Mouse (Mus musculus): ENCODE results near the gene Edem3. TPM values are rescaled to one million over a fixed set of nuclear protein-coding genes. Genes with fewer than 3 reads are reported as not detected.

Edem3 gene
- polyA plus RNA-seq, 1 experiment: 5.7 TPM

GRCm38 (mm10) chr1:151766976-151767654, 11.9 kb downstream of the Edem3 start:
- WGBS: 96% methylated on average over 3 of the region's 3 CpGs
- no peak overlapping the region for H3K27ac ChIP-seq (ENCODE audit: control insufficient read depth, insufficient read depth, low read length)
- TF ChIP-seq CTCF (IDR thresholded peaks at IDR 0.05; ENCODE audit: borderline replicate concordance, control insufficient read depth, extremely low read depth, insufficient read depth, low read length, poor library complexity) (no peak), POLR2A (IDR thresholded peaks at IDR 0.05; ENCODE audit: control insufficient read depth, extremely low read depth, insufficient read depth, low read length, poor library complexity) (no peak)
- no peaks in the 10 kb centered on the region for H3K27me3 ChIP-seq (ENCODE audit: control insufficient read depth, insufficient read depth, low read length)
- H3K4me1 ChIP-seq (replicated peaks; ENCODE audit: control insufficient read depth, insufficient read depth, low read length): no peaks in the 10 kb centered on the region
- H3K4me3 ChIP-seq (ENCODE audit: control insufficient read depth, insufficient read depth, low read length): no peak overlapping the region
- H3K36me3 ChIP-seq (ENCODE audit: control insufficient read depth, insufficient read depth, low read length): no peaks in the 10 kb centered on the region
- peak; percentile 9 for DNase-seq

DNA sequence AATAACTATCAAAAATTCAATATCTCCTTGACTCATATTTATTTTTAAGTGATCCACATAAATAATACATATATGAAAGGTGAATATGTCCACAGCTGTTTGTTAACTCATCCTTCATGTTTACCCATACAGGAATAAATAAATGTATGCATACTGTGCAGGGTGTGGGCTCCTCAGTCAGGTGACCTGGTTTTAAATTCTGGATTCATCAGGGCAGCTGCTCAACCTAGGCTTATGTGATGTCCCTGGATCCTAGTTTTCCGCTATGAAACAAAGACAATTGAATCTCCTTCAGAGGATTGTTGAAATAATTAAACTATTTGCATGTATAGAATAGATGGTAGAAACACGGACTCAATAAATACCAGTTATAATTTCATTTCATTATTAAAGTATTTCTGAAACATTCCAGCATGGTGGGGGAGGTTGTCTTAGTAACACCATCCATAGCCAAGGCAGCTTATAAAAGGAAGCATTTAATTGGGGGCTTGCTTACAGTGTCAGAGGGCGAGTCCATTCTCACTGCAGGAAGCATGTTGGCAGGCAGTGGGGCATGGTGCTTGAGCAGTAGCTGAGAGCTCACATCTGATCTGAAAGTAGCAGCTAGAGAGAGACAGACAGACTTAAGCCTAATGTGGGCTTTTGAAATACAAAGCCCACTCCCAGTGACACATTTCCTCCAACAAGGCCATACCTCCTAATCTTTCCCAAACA, 14.2 kb downstream of the Edem3 start:
- no peak for DNase-seq
- no peaks in the 10 kb centered on the region for H3K36me3 ChIP-seq (ENCODE audit: control insufficient read depth, insufficient read depth, low read length)
- H3K27me3 ChIP-seq (ENCODE audit: control insufficient read depth, insufficient read depth, low read length): no peaks in the 10 kb centered on the region
- no peak overlapping the region for H3K27ac ChIP-seq (ENCODE audit: control insufficient read depth, insufficient read depth, low read length)
- 96% methylated on average over 3 of the region's 3 CpGs for WGBS
- H3K4me1 ChIP-seq (replicated peaks; ENCODE audit: control insufficient read depth, insufficient read depth, low read length): no peaks in the 10 kb centered on the region
- H3K4me3 ChIP-seq (ENCODE audit: control insufficient read depth, insufficient read depth, low read length): no peak overlapping the region
- TF ChIP-seq POLR2A (IDR thresholded peaks at IDR 0.05; ENCODE audit: control insufficient read depth, extremely low read depth, insufficient read depth, low read length, poor library complexity): no peak
- TF ChIP-seq CTCF (IDR thresholded peaks at IDR 0.05; ENCODE audit: borderline replicate concordance, control insufficient read depth, extremely low read depth, insufficient read depth, low read length, poor library complexity): no peak

- WGBS: 98% methylated on average over 2 of the region's 2 CpGs
- DNase-seq: no peak
- Histone ChIP-seq H3K27me3 (ENCODE audit: control insufficient read depth, insufficient read depth, low read length) (no peaks in the 10 kb centered on the region), H3K27ac (ENCODE audit: control insufficient read depth, insufficient read depth, low read length) (no peak overlapping the region), H3K4me1 (replicated peaks; ENCODE audit: control insufficient read depth, insufficient read depth, low read length) (no peaks in the 10 kb centered on the region), H3K4me3 (ENCODE audit: control insufficient read depth, insufficient read depth, low read length) (no peak overlapping the region), H3K36me3 (ENCODE audit: control insufficient read depth, insufficient read depth, low read length) (peaks cover 26% of the 10 kb centered on the region)
- TF ChIP-seq POLR2A (IDR thresholded peaks at IDR 0.05; ENCODE audit: control insufficient read depth, extremely low read depth, insufficient read depth, low read length, poor library complexity) (no peak), CTCF (IDR thresholded peaks at IDR 0.05; ENCODE audit: borderline replicate concordance, control insufficient read depth, extremely low read depth, insufficient read depth, low read length, poor library complexity) (no peak)
These were observed 22.4 kb downstream of the Edem3 start for GRCm38 (mm10) chr1:151777616-151778015.

DNA sequence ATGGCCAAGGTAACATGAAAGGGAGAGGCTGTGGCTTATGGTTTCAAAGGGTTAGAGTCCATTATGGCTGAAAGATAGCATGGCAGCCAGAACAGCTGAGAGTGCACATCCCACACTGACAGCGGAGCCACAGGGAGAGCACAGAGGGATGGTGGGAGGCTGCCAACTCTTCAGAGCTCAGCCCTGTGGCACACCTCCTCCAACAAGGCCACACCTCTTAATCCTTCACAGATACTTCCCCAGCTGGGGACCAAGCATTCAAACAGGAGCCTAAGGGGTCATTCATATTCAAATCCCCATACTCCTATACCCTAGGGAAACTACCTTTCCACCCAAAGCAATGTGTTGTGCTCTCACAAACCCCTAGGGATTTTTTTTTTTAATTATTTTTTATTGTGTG, 23.4 kb downstream of the Edem3 start:
- DNase-seq: no peak
- Histone ChIP-seq H3K27me3 (ENCODE audit: control insufficient read depth, insufficient read depth, low read length) (no peaks in the 10 kb centered on the region), H3K36me3 (ENCODE audit: control insufficient read depth, insufficient read depth, low read length) (peaks cover 26% of the 10 kb centered on the region), H3K27ac (ENCODE audit: control insufficient read depth, insufficient read depth, low read length) (no peak overlapping the region), H3K4me1 (replicated peaks; ENCODE audit: control insufficient read depth, insufficient read depth, low read length) (no peaks in the 10 kb centered on the region), H3K4me3 (ENCODE audit: control insufficient read depth, insufficient read depth, low read length) (no peak overlapping the region)
- 97% methylated on average over 1 of the region's 1 CpGs for WGBS
- TF ChIP-seq CTCF (IDR thresholded peaks at IDR 0.05; ENCODE audit: borderline replicate concordance, control insufficient read depth, extremely low read depth, insufficient read depth, low read length, poor library complexity): no peak
- TF ChIP-seq POLR2A (IDR thresholded peaks at IDR 0.05; ENCODE audit: control insufficient read depth, extremely low read depth, insufficient read depth, low read length, poor library complexity): no peak

- no peaks in the 10 kb centered on the region for H3K4me1 ChIP-seq (replicated peaks; ENCODE audit: control insufficient read depth, insufficient read depth, low read length)
- no peak for TF ChIP-seq POLR2A (IDR thresholded peaks at IDR 0.05; ENCODE audit: control insufficient read depth, extremely low read depth, insufficient read depth, low read length, poor library complexity)
- no peak for TF ChIP-seq CTCF (IDR thresholded peaks at IDR 0.05; ENCODE audit: borderline replicate concordance, control insufficient read depth, extremely low read depth, insufficient read depth, low read length, poor library complexity)
- no peaks in the 10 kb centered on the region for H3K27me3 ChIP-seq (ENCODE audit: control insufficient read depth, insufficient read depth, low read length)
- DNase-seq: no peak
- peaks cover 26% of the 10 kb centered on the region for H3K36me3 ChIP-seq (ENCODE audit: control insufficient read depth, insufficient read depth, low read length)
- H3K4me3 ChIP-seq (ENCODE audit: control insufficient read depth, insufficient read depth, low read length): no peak overlapping the region
- no peak overlapping the region for H3K27ac ChIP-seq (ENCODE audit: control insufficient read depth, insufficient read depth, low read length)
- 96% methylated on average over 2 of the region's 2 CpGs for WGBS
These were observed 24.1 kb downstream of the Edem3 start for GRCm38 (mm10) chr1:151779306-151779705.

DNA sequence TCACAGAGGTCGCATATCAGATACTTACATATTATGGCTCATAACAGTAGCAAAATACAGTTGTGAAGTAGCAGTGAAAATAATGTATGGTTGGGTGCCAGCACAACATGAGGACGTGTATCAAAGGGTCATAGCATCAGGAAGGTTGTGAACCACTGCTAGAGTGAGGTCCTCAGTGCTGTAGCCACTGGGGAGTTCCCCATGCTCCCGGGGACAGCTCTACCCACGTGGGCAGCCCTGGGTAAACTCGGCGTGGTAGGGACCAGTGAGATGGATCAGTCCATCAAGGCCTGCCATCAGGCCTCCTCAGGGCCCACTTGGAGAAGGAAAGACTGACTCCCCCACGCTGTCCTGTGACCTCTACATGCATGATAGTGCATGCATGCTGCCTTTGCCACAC, 26.3 kb downstream of the Edem3 start:
- Histone ChIP-seq H3K27ac (ENCODE audit: control insufficient read depth, insufficient read depth, low read length) (no peak overlapping the region), H3K27me3 (ENCODE audit: control insufficient read depth, insufficient read depth, low read length) (no peaks in the 10 kb centered on the region), H3K4me1 (replicated peaks; ENCODE audit: control insufficient read depth, insufficient read depth, low read length) (no peaks in the 10 kb centered on the region), H3K4me3 (ENCODE audit: control insufficient read depth, insufficient read depth, low read length) (no peak overlapping the region), H3K36me3 (ENCODE audit: control insufficient read depth, insufficient read depth, low read length) (peaks cover 22% of the 10 kb centered on the region)
- no peak for TF ChIP-seq POLR2A (IDR thresholded peaks at IDR 0.05; ENCODE audit: control insufficient read depth, extremely low read depth, insufficient read depth, low read length, poor library complexity)
- no peak for TF ChIP-seq CTCF (IDR thresholded peaks at IDR 0.05; ENCODE audit: borderline replicate concordance, control insufficient read depth, extremely low read depth, insufficient read depth, low read length, poor library complexity)
- WGBS: 95% methylated on average over 7 of the region's 7 CpGs
- no peak for DNase-seq

Data from thymus, adult 2 months (tissue).